Mouse (Mus musculus): ENCODE measurements at regions not wholly inside any gene's neighbourhood (a gene's known extent, or its start where the extent isn't known, plus 50 kb on each side); places are given as distances from the start of the nearest gene placed in this dataset. TPM values are rescaled to one million over a fixed set of nuclear protein-coding genes. Genes with fewer than 3 reads are reported as not detected.

Small RNAs in the stretch of these regions (microRNA-seq; reads per million reads assigned to microRNA genes)
- not detected for gene Gm23177 (ENCODE audit: borderline number of aligned reads)

Data from heart, embryonic 11.5 days (tissue).